Mouse (Mus musculus): ENCODE measurements around the gene Rdh16f1. TPM values are rescaled to one million over a fixed set of nuclear protein-coding genes. Genes with fewer than 3 reads are reported as not detected.

The Rdh16f1 gene
- polyA plus RNA-seq (2012; rRNA removed), result 0.06 and 0.10 TPM in 2 replicates

GRCm38 (mm10) chr10:127759181-127760110, at the start of gene Rdh16f1, which contains the start of gene Rdh1:
Rdh16f1 (plus strand) TSS chr10:127759787.
Rdh1 (plus strand) TSS chr10:127759721.

DNA sequence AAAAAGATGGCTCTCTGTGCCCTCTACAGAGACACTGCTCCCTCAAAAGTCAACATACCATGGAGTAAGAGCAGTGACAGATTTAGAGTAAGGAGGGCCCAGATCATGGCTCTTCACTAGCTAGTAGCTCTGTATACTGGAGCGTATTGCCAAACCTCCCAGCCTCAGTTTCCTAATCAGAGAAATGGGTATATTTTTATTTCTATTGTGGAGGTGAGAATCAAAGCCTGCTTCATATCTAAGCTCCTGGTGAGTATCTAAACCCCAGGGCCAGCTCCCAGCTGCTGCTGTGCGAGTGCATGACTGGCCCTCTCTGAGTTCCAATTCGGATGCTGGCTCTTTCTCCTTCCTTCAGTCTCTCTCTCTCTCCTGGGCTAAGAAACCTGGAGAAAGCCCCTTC, 35.4 kb upstream of the Rdh16f1 start, which contains the start of gene Tac2:
Gene Tac2, plus strand, starts transcription at position 301 of the 400 bp plus-strand sequence.

DNA sequence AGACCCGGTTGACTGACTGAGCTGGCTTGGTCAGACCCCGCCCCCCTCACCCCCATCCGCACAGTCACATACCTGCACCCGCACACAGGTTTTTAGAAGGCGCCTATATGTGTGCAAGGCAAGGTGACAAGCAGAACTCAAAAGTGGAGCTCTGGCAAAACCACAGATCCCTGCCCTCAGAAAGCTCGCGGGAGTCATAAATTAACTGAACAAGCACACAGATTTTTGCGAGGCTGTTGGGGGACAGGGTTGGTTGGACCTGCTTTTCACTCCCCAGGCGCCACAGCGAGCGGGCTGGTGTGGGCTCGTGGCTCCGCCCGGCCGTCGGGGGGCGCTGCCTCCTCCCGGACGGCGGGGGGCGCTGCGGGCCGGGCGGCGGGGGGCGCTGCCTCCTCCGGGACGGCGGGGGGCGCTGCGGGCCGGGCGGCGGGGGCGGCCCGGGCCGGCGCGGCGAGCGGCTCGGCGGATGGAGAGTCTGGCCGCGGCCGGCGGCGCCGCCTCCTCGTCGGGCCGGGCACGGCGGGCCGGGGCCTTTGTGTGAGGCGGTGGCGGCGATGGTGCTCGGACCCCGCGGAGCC, 20.4 kb upstream of the Rdh16f1 start, which contains the start of gene Zbtb39:
Gene Zbtb39, plus strand, starts transcription at position 456 of the 578 bp plus-strand sequence.

GRCm38 (mm10) chr10:127751548-127751947, 8.0 kb upstream of the Rdh16f1 start, which contains the start of gene Gpr182:
Gpr182 (minus strand) TSS chr10:127751732.

GRCm38 (mm10) chr10:127776011-127776410, 16.4 kb downstream of the Rdh16f1 start, which contains the start of gene Rdh9:
Rdh9 (plus strand) TSS chr10:127776386.

DNA sequence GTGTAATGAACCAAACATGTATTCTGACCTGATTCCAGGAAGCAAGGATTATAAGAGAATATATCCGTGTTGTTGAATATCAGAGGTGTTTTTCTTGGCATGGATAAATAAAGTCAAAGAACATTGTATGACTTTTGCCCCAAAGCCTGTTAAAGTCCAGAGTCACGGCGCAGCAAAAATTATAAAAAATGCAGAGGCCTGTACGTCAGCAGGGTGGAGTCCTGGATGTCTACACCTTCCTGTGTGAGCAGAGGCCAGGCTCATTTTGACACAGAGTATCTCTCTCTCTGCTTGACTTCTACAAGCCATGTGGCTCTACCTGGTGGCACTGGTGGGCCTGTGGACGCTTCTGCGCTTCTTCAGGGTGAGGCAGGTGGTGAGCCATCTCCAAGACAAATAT, 41.3 kb downstream of the Rdh16f1 start, which contains the start of gene Rdh16:
Gene Rdh16, plus strand, starts transcription at position 262 of the 400 bp plus-strand sequence.

Other genes starting within 250 kb of the Rdh16f1 start
- gene Ndufa4l2, start 244.8 kb upstream of the Rdh16f1 start, polyA plus RNA-seq (2012; rRNA removed), result 1.8 and 2.2 TPM in 2 replicates
- gene Shmt2, start 237.3 kb upstream of the Rdh16f1 start, polyA plus RNA-seq (2012; rRNA removed), result 83.1 and 90.5 TPM in 2 replicates
- gene Nxph4, start 225.2 kb upstream of the Rdh16f1 start, polyA plus RNA-seq (2012; rRNA removed), result not detected in 2 replicates
- gene Lrp1, start 138.6 kb upstream of the Rdh16f1 start, polyA plus RNA-seq (2012; rRNA removed), result 17.1 and 18.2 TPM in 2 replicates
- gene Stat6, start 116.8 kb upstream of the Rdh16f1 start, polyA plus RNA-seq (2012; rRNA removed), result 9.8 and 11.0 TPM in 2 replicates
- gene Nemp1, start 92.9 kb upstream of the Rdh16f1 start, polyA plus RNA-seq (2012; rRNA removed), result 5.7 and 6.6 TPM in 2 replicates
- gene Nab2, start 91.2 kb upstream of the Rdh16f1 start, polyA plus RNA-seq (2012; rRNA removed), result 3.7 and 3.8 TPM in 2 replicates
- 0.22 and 0.26 TPM in 2 replicates for gene Myo1a, start 54.6 kb upstream of the Rdh16f1 start, polyA plus RNA-seq (2012; rRNA removed)
- 19.2 and 23.8 TPM in 2 replicates for gene Tac2, start 35.3 kb upstream of the Rdh16f1 start, polyA plus RNA-seq (2012; rRNA removed)
- 2.1 and 2.3 TPM in 2 replicates for gene Zbtb39, start 20.2 kb upstream of the Rdh16f1 start, polyA plus RNA-seq (2012; rRNA removed)
- 8.2 and 9.1 TPM in 2 replicates for gene Gpr182, start 8.1 kb upstream of the Rdh16f1 start, polyA plus RNA-seq (2012; rRNA removed)
- gene Rdh1, start 66 bp upstream of the Rdh16f1 start, polyA plus RNA-seq (2012; rRNA removed), result 0.12 and 0.14 TPM in 2 replicates
- 0.02 and 0.05 TPM in 2 replicates for gene Rdh9, start 16.6 kb downstream of the Rdh16f1 start, polyA plus RNA-seq (2012; rRNA removed)
- gene Rdh16, start 41.4 kb downstream of the Rdh16f1 start, polyA plus RNA-seq (2012; rRNA removed), result 0.01 and 0.02 TPM in 2 replicates
- 0.02 and 0.05 TPM in 2 replicates for gene Rdh19, start 90.1 kb downstream of the Rdh16f1 start, polyA plus RNA-seq (2012; rRNA removed)
- 0.09 and 0.12 TPM in 2 replicates for gene Rdh16f2, start 106.7 kb downstream of the Rdh16f1 start, polyA plus RNA-seq (2012; rRNA removed)
- 1.0 and 1.3 TPM in 2 replicates for gene Rdh7, start 129.0 kb downstream of the Rdh16f1 start, polyA plus RNA-seq (2012; rRNA removed)
- gene Sdr9c7, start 138.7 kb downstream of the Rdh16f1 start, polyA plus RNA-seq (2012; rRNA removed), result 0.02 TPM in 1 of 2 replicates, not detected in the other
- 0.10 TPM in 1 of 2 replicates, not detected in the other for gene Hsd17b6, start 247.8 kb downstream of the Rdh16f1 start, polyA plus RNA-seq (2012; rRNA removed)